Mouse (Mus musculus) lung, embryonic 14.5 days (tissue): Measurements from ENCODE around the gene Eif2b5. TPM values are rescaled to one million over a fixed set of nuclear protein-coding genes. Genes with fewer than 3 reads are reported as not detected.

Experiments used
- ATAC-seq: fragments of 200-750 bp; cut with Nextera tagmentation; 2 replicates; pipeline ENCODE4 v1.8.0; 2017; ENCODE audit warnings: mild to moderate bottlenecking, moderate TSS enrichment, moderate library complexity; ENCODE audit not compliant: insufficient read depth
- DNase-seq: peaks from one replicate; pipeline ENCODE4 v3.0.0-alpha.2; 2015
- H3K27ac ChIP-seq: fragments of 300-500 bp; sonication (generic); 2 replicates; pipeline ENCODE4 v1.5.1; 2014; ENCODE audit warnings: low read depth, mild to moderate bottlenecking, moderate library complexity
- H3K27me3 ChIP-seq: fragments of 300-500 bp; sonication (generic); 2 replicates; pipeline ENCODE4 v1.6.1; 2014; ENCODE audit warnings: low read length, control low read depth; ENCODE audit not compliant: insufficient read depth
- H3K36me3 ChIP-seq: fragments of 300-500 bp; sonication (generic); 2 replicates; pipeline ENCODE4 v1.6.1; 2014; ENCODE audit warnings: control low read depth; ENCODE audit not compliant: insufficient read depth
- H3K4me1 ChIP-seq: fragments of 300-500 bp; sonication (generic); 2 replicates; pipeline ENCODE4 v1.6.1; 2014; ENCODE audit warnings: antibody characterized with exemption, control low read depth; ENCODE audit not compliant: insufficient read depth
- H3K4me2 ChIP-seq: fragments of 300-500 bp; sonication (generic); 2 replicates; pipeline ENCODE4 v1.6.1; 2014; ENCODE audit warnings: mild to moderate bottlenecking
- H3K4me3 ChIP-seq: fragments of 300-500 bp; sonication (generic); 2 replicates; pipeline ENCODE4 v1.5.1; 2014; ENCODE audit warnings: low read depth, low read length
- H3K9ac ChIP-seq: fragments of 300-500 bp; sonication (generic); 2 replicates; pipeline ENCODE4 v1.6.1; 2014
- H3K9me3 ChIP-seq: fragments of 300-500 bp; sonication (generic); 2 replicates; pipeline ENCODE4 v1.6.1; 2016; ENCODE audit warnings: low read depth, low read length, control low read depth
- CTCF ChIP-seq: IDR thresholded peaks from 2 replicates; pipeline ENCODE4 v1.5.1; 2016; ENCODE audit warnings: antibody characterized with exemption, low read depth
- WGBS: fragments of 180-500 bp; shearing (Covaris S2); extraction: QIAGEN DNeasy Blood & Tissue Kit; methylation state at CpG from one replicate; pipeline ENCODE4 v1.1.7; 2014; 5-methylcytosine and 5-hydroxymethylcytosine counted together
- polyA plus RNA-seq: library from polyadenylated mRNA; unstranded; fragments of >200 nt; fragmentation: Nextera tagmentation; extraction: Ambion mirVana; gene quantifications from 2 replicates; pipeline ENCODE4 v1.2.1, GENCODE M21; 2014

The Eif2b5 gene
- polyA plus RNA-seq, 1 experiment from 2014 or later, result 112 TPM

DNA sequence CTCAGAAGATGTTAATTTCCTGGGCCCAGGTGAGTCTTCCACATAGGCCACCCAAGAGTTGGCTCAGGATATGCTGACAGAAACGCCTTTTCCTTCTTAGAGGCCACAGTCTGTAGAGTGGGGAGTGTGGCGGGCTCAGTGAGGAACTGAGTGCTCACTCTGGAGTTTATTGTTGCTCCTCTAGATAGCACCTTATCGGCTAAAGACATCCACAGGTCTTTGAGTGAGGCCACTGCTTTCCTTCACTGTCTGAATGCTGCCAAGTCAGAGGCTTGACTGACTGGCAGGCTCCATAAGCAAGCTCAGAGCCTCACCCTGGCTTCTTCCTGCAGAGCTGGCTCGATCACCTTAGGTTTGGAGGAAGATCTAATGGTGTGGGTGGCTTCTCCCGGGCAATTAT, 30.2 kb downstream of the Eif2b5 start:
- no peaks in the 10 kb centered on the region for H3K4me1 ChIP-seq
- H3K9me3 ChIP-seq, result no peaks in the 10 kb centered on the region
- DNase-seq (no peak), ATAC-seq (no peak)
- TF ChIP-seq CTCF, result no peak
- no peak overlapping the region for H3K9ac ChIP-seq
- H3K27me3 ChIP-seq, result no peaks in the 10 kb centered on the region
- no peak overlapping the region for H3K4me3 ChIP-seq
- H3K27ac ChIP-seq, result no peak overlapping the region
- H3K4me2 ChIP-seq, result no peak overlapping the region
- WGBS, result 87% methylated on average over 5 of the region's 5 CpGs
- H3K36me3 ChIP-seq, result peaks cover 95% of the 10 kb centered on the region

DNA sequence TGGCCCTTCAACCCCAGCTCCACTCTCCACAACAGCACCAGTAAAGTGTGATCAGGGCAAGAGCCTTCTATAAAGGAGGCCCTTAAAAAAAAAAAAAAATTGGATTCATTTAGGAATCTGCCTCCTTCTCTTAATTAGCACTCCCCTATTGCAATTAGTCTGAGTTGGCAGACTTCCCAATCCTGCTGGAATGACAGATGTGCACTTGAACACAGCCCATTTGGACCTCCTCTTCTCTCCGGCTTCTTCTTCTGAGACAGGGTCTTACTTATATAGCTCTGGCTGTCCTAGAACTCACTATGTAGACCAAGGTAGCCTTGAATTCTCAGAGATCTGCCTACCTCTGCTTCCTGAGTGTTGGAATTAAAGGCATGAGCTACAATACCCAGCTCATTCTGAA, 30.8 kb downstream of the Eif2b5 start:
- Histone ChIP-seq H3K36me3 (peaks cover 92% of the 10 kb centered on the region), H3K4me1 (no peaks in the 10 kb centered on the region), H3K4me2 (no peak overlapping the region), H3K9ac (no peak overlapping the region), H3K4me3 (no peak overlapping the region), H3K27me3 (no peaks in the 10 kb centered on the region), H3K27ac (no peak overlapping the region), H3K9me3 (no peaks in the 10 kb centered on the region)
- 54% methylated on average over 1 of the region's 1 CpGs for WGBS
- no peak for ATAC-seq
- DNase-seq, result no peak
- no peak for TF ChIP-seq CTCF

DNA sequence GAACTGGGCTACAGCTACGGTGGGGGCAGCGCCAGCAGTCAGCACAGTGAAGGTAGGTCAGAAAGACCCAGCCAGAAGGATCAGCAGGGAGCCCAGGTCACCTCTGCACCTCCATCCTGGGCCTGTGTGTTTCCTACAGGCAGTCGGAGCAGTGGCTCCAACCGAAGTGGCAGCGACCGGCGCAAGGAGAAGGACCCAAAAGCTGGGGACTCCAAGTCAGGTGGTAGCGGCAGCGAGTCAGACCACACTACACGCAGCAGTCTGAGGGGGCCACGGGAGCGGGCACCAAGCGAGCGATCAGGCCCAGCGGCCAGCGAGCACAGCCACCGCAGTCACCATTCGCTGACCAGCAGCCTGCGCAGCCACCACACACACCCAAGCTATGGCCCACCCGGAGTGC, 32.3 kb downstream of the Eif2b5 start:
- Histone ChIP-seq H3K27ac (no peak overlapping the region), H3K4me3 (no peak overlapping the region), H3K9ac (no peak overlapping the region), H3K27me3 (no peaks in the 10 kb centered on the region), H3K9me3 (no peaks in the 10 kb centered on the region), H3K36me3 (peaks cover 77% of the 10 kb centered on the region), H3K4me1 (no peaks in the 10 kb centered on the region), H3K4me2 (no peak overlapping the region)
- DNase-seq (no peak), ATAC-seq (no peak)
- no peak for TF ChIP-seq CTCF
- WGBS, result 93% methylated on average over 20 of the region's 20 CpGs

DNA sequence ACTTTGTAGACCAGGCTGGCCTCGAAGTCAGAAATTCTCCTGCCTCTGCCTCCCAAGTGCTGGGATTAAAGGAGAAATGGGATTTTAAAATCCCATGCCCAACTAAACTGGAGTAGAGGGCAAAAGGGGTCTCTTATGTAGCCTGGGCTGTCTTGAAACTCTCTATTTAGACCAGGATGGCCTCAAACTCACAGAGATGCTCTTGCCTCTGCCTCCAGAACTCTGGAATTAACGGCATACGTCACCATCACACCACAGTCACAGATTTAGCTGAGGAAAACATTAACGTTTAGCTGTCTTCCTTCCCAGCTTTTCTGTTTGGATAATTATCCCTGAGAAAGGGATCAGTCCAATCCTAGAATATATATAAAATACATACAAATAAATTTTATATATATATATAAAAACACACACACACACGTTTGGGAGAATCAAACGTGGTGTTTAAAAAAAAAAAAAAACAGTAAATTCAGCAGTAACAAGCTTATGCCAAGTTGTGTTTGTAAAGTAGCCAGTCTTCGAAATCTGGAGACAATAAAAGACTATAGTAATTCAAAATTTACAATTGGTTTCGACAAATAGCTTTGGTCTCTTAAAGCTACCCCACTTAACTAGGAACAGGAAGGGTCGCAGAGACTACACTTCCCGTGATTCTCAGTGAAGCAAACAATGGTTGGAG, 36.1 kb downstream of the Eif2b5 start:
- Histone ChIP-seq H3K9me3 (no peaks in the 10 kb centered on the region), H3K9ac (no peak overlapping the region), H3K4me2 (peak overlapping the region; percentile 27; the same call in 1 of the 2 replicates), H3K27ac (no peak overlapping the region), H3K36me3 (peaks cover 61% of the 10 kb centered on the region), H3K4me3 (peak overlapping the region; percentile 93; the same call in 1 of the 2 replicates), H3K4me1 (0 out of 2 replicates have a peak, but pooled peaks cover 7% of the 10 kb centered on the region), H3K27me3 (no peaks in the 10 kb centered on the region)
- no peak for TF ChIP-seq CTCF
- DNase-seq (no peak), ATAC-seq (no peak)
- WGBS, result 41% methylated on average over 10 of the region's 10 CpGs

DNA sequence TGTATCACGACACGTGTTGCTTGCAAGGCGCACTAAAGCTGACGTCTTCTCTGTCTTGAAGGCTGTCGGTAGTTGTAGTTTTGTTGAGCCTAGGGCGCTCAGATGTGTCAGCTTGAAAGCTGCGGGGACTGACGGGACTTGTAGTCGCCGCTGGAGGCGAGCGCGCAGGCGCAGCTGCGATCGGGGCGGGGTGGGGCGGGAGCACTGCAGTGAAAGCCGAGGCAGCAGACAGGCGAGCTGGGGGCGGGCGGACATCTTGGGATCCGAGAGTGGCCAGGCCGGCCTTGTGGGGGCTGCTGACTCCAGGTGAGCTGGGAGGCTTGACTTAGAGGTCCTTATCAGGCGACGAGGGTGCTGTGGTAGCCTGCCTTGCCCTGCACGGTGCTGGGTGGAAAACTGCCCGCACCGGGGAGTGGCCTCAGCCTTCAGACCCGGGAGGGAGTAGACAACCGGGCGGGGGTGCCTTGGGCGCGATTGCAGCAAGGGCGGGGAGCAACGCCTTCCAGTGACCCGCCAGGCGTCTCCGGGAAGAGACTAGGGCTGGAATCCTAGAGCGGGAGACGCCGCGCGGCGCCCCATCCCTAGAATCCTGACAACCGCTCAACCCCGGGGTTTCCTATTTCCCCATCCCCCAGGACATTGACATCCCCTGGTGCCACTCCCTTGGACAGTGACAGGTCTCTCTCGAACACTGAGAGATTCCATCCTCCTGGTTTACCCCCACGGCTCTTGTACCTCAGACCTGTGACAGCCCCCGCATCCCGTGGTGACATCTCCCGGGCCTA, 36.9 kb downstream of the Eif2b5 start, which contains the start of gene Ap2m1:
Gene Ap2m1, plus strand, starts transcription at position 183 of the 785 bp plus-strand sequence.
- Histone ChIP-seq H3K9me3 (no peaks in the 10 kb centered on the region), H3K27me3 (no peaks in the 10 kb centered on the region), H3K4me2 (peak within 1 kb of the TSS; percentile 84), H3K36me3 (peaks cover 63% of the 10 kb centered on the region), H3K4me1 (0 out of 2 replicates have a peak, but pooled peaks cover 7% of the 10 kb centered on the region), H3K4me3 (peak within 1 kb of the TSS; percentile 93), H3K27ac (peak within 1 kb of the TSS; percentile 87), H3K9ac (peak within 1 kb of the TSS; percentile 91)
- TF ChIP-seq CTCF, result no peak; the same call in 1 of the 2 replicates
- ATAC-seq (peak; percentile 99), DNase-seq (peak; percentile 99)
- under 1% methylated on average over 52 of the region's 52 CpGs for WGBS

DNA sequence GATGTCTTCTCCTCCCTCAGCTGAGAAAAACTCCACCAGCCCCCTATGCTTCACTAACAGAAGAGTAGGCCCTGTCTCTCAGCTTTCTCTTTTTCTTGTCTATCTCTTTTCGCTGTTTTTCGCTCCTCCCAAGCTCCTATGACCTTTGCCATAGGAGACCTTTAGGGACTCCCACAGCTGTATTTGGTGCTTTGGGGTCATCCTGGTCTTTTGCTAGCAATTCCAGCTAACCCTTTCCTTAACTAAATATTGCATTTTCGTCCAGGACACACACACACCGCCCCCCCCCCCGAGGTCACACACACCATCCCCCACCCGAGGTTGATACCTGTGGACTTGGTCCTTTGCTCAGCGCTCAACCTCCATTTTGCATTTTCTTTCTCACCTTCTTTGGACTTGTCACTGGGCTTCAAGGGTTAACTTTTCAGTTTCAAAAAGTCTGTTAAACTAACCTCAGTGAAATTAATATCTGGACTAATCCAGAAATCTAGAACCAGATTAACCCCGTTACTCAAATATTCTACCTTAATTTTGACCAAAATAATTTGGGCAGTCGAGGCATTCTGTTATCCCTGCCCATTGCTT, 37.6 kb downstream of the Eif2b5 start:
- Histone ChIP-seq H3K4me1 (0 out of 2 replicates have a peak, but pooled peaks cover 7% of the 10 kb centered on the region), H3K4me2 (peak overlapping the region; percentile 84), H3K27ac (no peak overlapping the region), H3K27me3 (no peaks in the 10 kb centered on the region), H3K36me3 (peaks cover 63% of the 10 kb centered on the region), H3K9me3 (no peaks in the 10 kb centered on the region), H3K9ac (peak overlapping the region; percentile 91), H3K4me3 (peak overlapping the region; percentile 93)
- DNase-seq (no peak), ATAC-seq (no peak)
- WGBS, result 22% methylated on average over 9 of the region's 9 CpGs
- no peak for TF ChIP-seq CTCF

DNA sequence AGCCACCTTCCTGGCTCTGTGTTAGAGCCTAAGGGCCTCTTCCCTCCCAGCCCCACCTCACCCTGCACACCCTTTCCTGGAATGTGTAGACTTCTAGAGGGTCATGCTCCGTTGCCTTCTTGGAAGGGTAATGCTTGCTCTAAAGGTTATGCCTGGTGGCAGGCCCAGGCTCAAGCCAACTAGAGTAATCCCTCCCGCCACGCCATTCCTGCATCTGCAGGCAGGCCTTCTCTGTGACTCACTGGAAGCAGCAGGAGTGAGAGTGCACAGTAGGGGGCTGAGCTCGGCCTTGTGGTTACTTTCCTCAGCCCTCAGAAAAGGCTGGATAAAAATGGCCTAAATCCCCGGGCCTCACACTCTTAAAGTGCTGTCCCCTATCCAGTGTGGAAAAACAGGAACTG, 38.5 kb downstream of the Eif2b5 start:
- peaks cover 63% of the 10 kb centered on the region for H3K36me3 ChIP-seq
- H3K27ac ChIP-seq, result no peak overlapping the region; the same call in 1 of the 2 replicates
- peak overlapping the region; percentile 93 for H3K4me3 ChIP-seq
- peak; percentile 9 for DNase-seq
- H3K9ac ChIP-seq, result peak overlapping the region; percentile 91
- no peak for TF ChIP-seq CTCF
- H3K4me2 ChIP-seq, result peak overlapping the region; percentile 84
- 0 out of 2 replicates have a peak, but pooled peaks cover 7% of the 10 kb centered on the region for H3K4me1 ChIP-seq
- H3K27me3 ChIP-seq, result no peaks in the 10 kb centered on the region
- no peak for ATAC-seq
- WGBS, result 33% methylated on average over 5 of the region's 5 CpGs
- H3K9me3 ChIP-seq, result no peaks in the 10 kb centered on the region
